Mouse (Mus musculus) heart, postnatal 0 days (tissue): ENCODE data around the gene Sorcs2.

Experiments
- CTCF ChIP-seq: IDR thresholded peaks from 2 replicates; pipeline ENCODE4 v1.5.1; 2016; ENCODE audit warnings: antibody characterized with exemption, control low read depth, low read depth
- EP300 ChIP-seq: IDR thresholded peaks from 2 replicates; pipeline ENCODE4 v1.6.1; 2016; ENCODE audit warnings: antibody characterized with exemption, low read depth

DNA sequence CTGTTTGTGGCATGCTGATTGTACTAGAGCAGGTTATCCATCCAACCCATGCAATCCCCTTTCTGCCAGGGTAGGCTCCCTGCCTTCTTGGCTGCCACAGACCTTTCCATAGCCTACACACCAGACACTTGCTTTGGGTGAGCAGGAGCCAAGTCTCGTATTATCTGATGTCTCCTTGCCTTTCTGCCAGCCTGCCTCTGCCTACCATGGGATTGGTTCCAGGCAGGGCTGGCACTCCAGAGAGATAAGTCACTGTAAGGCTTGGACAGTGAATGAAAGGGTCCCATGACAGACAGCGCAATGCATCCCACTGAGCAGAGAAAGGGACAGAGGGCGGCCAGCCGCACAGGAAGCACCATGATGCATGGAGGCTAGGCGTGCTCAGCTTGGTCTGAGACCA is 358.3 kb downstream of the Sorcs2 start:
- TF ChIP-seq CTCF (no peak), EP300 (no peak)
